In genomic region chr17:49898849-49899331, GRCm38 (mm10) we compare ENCODE assay signal across 9 mouse cellular contexts.
DNase-seq lines count a peak whose midpoint lies in the region; ATAC-seq and TF ChIP-seq lines count a peak whose summit lies in the region.
"Had no signal": no experiment of that assay in that cellular context is flagged by ENCODE, and none has a peak within 500 bp of the region (broad histone marks: within the 10 kb centered on the region; RNA-seq: fewer than 3 reads in every experiment).

No protein-coding gene starts in this region.

- H3K36me3 ChIP-seq in heart, embryonic 10.5 days, result no peaks in the 10 kb centered on the region
- H3K36me3 ChIP-seq in kidney, postnatal 0 days (ENCODE audit: insufficient read depth, low read length), result no peaks in the 10 kb centered on the region
- H3K36me3 ChIP-seq in liver, embryonic 11.5 days (ENCODE audit: control insufficient read depth, insufficient read depth, low read length), result no peaks in the 10 kb centered on the region
- no peaks in the 10 kb centered on the region for H3K36me3 ChIP-seq in neural tube, embryonic 13.5 days
- H3K36me3 ChIP-seq: embryonic facial prominence, embryonic 12.5 days had no signal

- H3K9me3 ChIP-seq in heart, embryonic 10.5 days, result no peaks in the 10 kb centered on the region
- H3K9me3 ChIP-seq in kidney, postnatal 0 days (replicated peaks; ENCODE audit: low read length), result no peaks in the 10 kb centered on the region
- H3K9me3 ChIP-seq in liver, embryonic 11.5 days (ENCODE audit: control insufficient read depth, low read length), result no peaks in the 10 kb centered on the region
- no peaks in the 10 kb centered on the region for H3K9me3 ChIP-seq in neural tube, embryonic 13.5 days
- H3K9me3 ChIP-seq: embryonic facial prominence, embryonic 12.5 days had no signal

- H3K9ac ChIP-seq in kidney, postnatal 0 days (ENCODE audit: low read depth, low read length), result no peak overlapping the region
- H3K9ac ChIP-seq in liver, embryonic 11.5 days (ENCODE audit: low read depth, low read length), result no peak overlapping the region
- H3K9ac ChIP-seq in neural tube, embryonic 13.5 days, result no peak overlapping the region
- H3K9ac ChIP-seq: embryonic facial prominence, embryonic 12.5 days had no signal

- peaks cover 32% of the 10 kb centered on the region for H3K27me3 ChIP-seq in heart, embryonic 10.5 days (ENCODE audit: insufficient read depth, poor library complexity, severe bottlenecking)
- H3K27me3 ChIP-seq in kidney, postnatal 0 days (ENCODE audit: insufficient read depth, low read length), result no peaks in the 10 kb centered on the region
- peaks cover 10% of the 10 kb centered on the region for H3K27me3 ChIP-seq in liver, embryonic 11.5 days (replicated peaks; ENCODE audit: control insufficient read depth, insufficient read depth, low read length)
- peaks cover 21% of the 10 kb centered on the region for H3K27me3 ChIP-seq in neural tube, embryonic 13.5 days

- TF ChIP-seq CTCF in kidney, postnatal 0 days (IDR thresholded peaks at IDR 0.05; ENCODE audit: low read depth), result peak; percentile 92

- peaks cover 18% of the 10 kb centered on the region for H3K4me1 ChIP-seq in heart, embryonic 10.5 days
- no peaks in the 10 kb centered on the region for H3K4me1 ChIP-seq in kidney, postnatal 0 days (replicated peaks; ENCODE audit: insufficient read depth, low read length)
- no peaks in the 10 kb centered on the region for H3K4me1 ChIP-seq in liver, embryonic 11.5 days (replicated peaks; ENCODE audit: control insufficient read depth, insufficient read depth, low read length)
- peaks cover 5% of the 10 kb centered on the region; the same call in 1 of the 2 replicates for H3K4me1 ChIP-seq in neural tube, embryonic 13.5 days (replicated peaks)

- no peak overlapping the region for H3K4me3 ChIP-seq in heart, embryonic 10.5 days
- no peak overlapping the region for H3K4me3 ChIP-seq in kidney, postnatal 0 days (replicated peaks; ENCODE audit: low read depth, low read length)
- no peak overlapping the region for H3K4me3 ChIP-seq in liver, embryonic 11.5 days (ENCODE audit: low read depth, low read length)
- H3K4me3 ChIP-seq in neural tube, embryonic 13.5 days, result no peak overlapping the region
- H3K4me3 ChIP-seq: embryonic facial prominence, embryonic 12.5 days had no signal

- DNase-seq in 416B (ENCODE audit: low read depth), result peak; percentile 59
- DNase-seq in adrenal gland, postnatal 10 days, result peak; percentile 84
- DNase-seq in embryo, embryonic 9.5 days (ENCODE audit: extremely low spot score), result peak; percentile 81
- DNase-seq in heart, embryonic 10.5 days (ENCODE audit: low spot score), result no peak
- DNase-seq in kidney, postnatal 0 days (ENCODE audit: low spot score), result peak; percentile 83
- DNase-seq in liver, embryonic 11.5 days (ENCODE audit: low spot score), result peak; percentile 66
- DNase-seq in testis, postnatal 14 days (ENCODE audit: low spot score), result peak; percentile 62

- 14% methylated on average over 7 of the region's 7 CpGs for WGBS in heart, embryonic 10.5 days
- 12% methylated on average over 7 of the region's 7 CpGs for WGBS in kidney, postnatal 0 days
- 19% methylated on average over 7 of the region's 7 CpGs for WGBS in liver, embryonic 11.5 days
- WGBS in neural tube, embryonic 13.5 days, result 16% methylated on average over 7 of the region's 7 CpGs

- no peak; the same call in 1 of the 2 replicates for ATAC-seq in kidney, postnatal 0 days (replicated peaks; ENCODE audit: low FRiP score, low read depth)
- no peak for ATAC-seq in liver, embryonic 11.5 days (replicated peaks; ENCODE audit: low FRiP score)
- peak; percentile 68 for ATAC-seq in neural tube, embryonic 13.5 days (ENCODE audit: low read depth)

- H3K4me2 ChIP-seq in kidney, postnatal 0 days (ENCODE audit: low read length), result no peak overlapping the region
- no peak overlapping the region for H3K4me2 ChIP-seq in liver, embryonic 11.5 days
- H3K4me2 ChIP-seq in neural tube, embryonic 13.5 days, result no peak overlapping the region
- H3K4me2 ChIP-seq: embryonic facial prominence, embryonic 12.5 days had no signal

- 0 out of 2 replicates have a peak overlapping the region, but pooled peaks have one; percentile 13 for H3K27ac ChIP-seq in heart, embryonic 10.5 days
- H3K27ac ChIP-seq in kidney, postnatal 0 days, result no peak overlapping the region
- no peak overlapping the region for H3K27ac ChIP-seq in liver, embryonic 11.5 days (ENCODE audit: low read depth, low read length)
- no peak overlapping the region for H3K27ac ChIP-seq in neural tube, embryonic 13.5 days (replicated peaks)
- H3K27ac ChIP-seq: embryonic facial prominence, embryonic 12.5 days had no signal
